Mouse (Mus musculus) thymus, adult 2 months (tissue): ENCODE measurements around the gene Adipor2.

ENCODE experiments used
- CTCF ChIP-seq: fragments of 200-500 bp; IDR thresholded peaks from 2 replicates; pipeline ENCODE4 v1.5.1; 2012; ENCODE audit warnings: mild to moderate bottlenecking, control low read depth, low read length, moderate library complexity, borderline replicate concordance; ENCODE audit not compliant: control insufficient read depth, poor library complexity, insufficient read depth; ENCODE audit errors: extremely low read depth
- POLR2A ChIP-seq: fragments of 200-500 bp; IDR thresholded peaks from 2 replicates; pipeline ENCODE4 v1.6.1; 2012; ENCODE audit warnings: mild to moderate bottlenecking, low read length, control low read depth, moderate library complexity; ENCODE audit not compliant: control insufficient read depth, poor library complexity, insufficient read depth; ENCODE audit errors: extremely low read depth

GRCm38 (mm10) chr6:119421001-119421400 is 3.5 kb upstream of the Adipor2 start:
- no peak for TF ChIP-seq POLR2A
- TF ChIP-seq CTCF: no peak
